Mouse (Mus musculus): Measurements from ENCODE around the gene Lrit2. TPM values are rescaled to one million over a fixed set of nuclear protein-coding genes. Genes with fewer than 3 reads are reported as not detected.

Gene Lrit2
- total and polyA plus RNA-seq, 3 experiments = not detected

DNA sequence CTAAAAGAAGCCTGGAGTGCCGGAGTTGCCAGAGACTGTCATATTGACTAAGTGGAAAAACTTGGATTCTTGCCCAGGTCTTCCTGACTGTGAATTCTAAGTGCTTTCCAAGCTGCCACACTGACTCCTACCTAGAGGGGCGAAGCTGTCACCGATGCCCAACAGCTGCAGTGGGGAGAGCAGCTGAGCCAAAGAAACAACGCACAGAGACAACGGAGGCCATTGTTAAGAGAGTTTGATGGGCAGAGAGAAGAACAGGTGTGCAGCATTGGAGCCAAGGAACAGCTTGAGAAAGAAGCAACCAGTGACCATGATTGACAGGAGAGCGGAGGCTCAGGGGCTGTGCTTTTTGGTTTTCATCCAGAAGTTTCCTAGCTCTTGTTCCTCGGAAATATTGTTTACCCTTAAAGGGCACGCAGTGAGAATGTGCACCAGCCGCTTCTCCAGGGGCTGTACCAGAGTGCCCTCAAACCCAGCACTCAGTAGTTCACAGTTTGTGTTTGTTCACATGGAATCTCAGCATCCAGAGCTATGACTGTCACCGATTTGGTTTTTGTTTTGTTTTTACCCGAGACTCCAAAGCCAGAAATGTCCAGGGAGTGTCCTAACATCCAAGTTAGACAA, 35.1 kb upstream of the Lrit2 start:
- H3K9ac ChIP-seq (ENCODE audit: control insufficient read depth, low read depth, low read length, poor library complexity, severe bottlenecking) = no peak overlapping the region
- no peaks in the 10 kb centered on the region for H3K79me2 ChIP-seq (ENCODE audit: control insufficient read depth, insufficient read depth, low read length, poor library complexity)
- H3K27ac ChIP-seq (ENCODE audit: control insufficient read depth, low read depth, low read length) = no peak overlapping the region
- no peak for TF ChIP-seq ZC3H11A (IDR thresholded peaks at IDR 0.05; ENCODE audit: low read depth, low read length)
- TF ChIP-seq NRF1 (IDR thresholded peaks at IDR 0.05; ENCODE audit: insufficient read depth, low read depth, low read length, poor library complexity, severe bottlenecking) = no peak
- TF ChIP-seq GATA1 (IDR thresholded peaks at IDR 0.05; ENCODE audit: low read depth, low read length) = no peak
- TF ChIP-seq MXI1 (IDR thresholded peaks at IDR 0.05; ENCODE audit: low read depth, low read length) = no peak
- H3K27me3 ChIP-seq (ENCODE audit: control insufficient read depth in 1 of 2, insufficient read depth in 2 of 2, low read length in 2 of 2) = no peaks in the 10 kb centered on the region; a peak in 1 of 4 replicates
- H3K4me3 ChIP-seq (ENCODE audit: control insufficient read depth in 1 of 2, insufficient read depth in 1 of 2, low read depth in 2 of 2, low read length in 2 of 2) = no peak overlapping the region
- H3K36me3 ChIP-seq (ENCODE audit: control insufficient read depth in 1 of 2, insufficient read depth in 2 of 2, low read length in 2 of 2) = no peaks in the 10 kb centered on the region
- no peaks in the 10 kb centered on the region for H3K4me1 ChIP-seq (ENCODE audit: control insufficient read depth in 1 of 2, insufficient read depth in 2 of 2, low read length in 2 of 2)
- no peak for DNase-seq (ENCODE audit: low read depth, low spot score)
- no peaks in the 10 kb centered on the region for H3K9me3 ChIP-seq (replicated peaks; ENCODE audit: insufficient read depth, low read length)

DNA sequence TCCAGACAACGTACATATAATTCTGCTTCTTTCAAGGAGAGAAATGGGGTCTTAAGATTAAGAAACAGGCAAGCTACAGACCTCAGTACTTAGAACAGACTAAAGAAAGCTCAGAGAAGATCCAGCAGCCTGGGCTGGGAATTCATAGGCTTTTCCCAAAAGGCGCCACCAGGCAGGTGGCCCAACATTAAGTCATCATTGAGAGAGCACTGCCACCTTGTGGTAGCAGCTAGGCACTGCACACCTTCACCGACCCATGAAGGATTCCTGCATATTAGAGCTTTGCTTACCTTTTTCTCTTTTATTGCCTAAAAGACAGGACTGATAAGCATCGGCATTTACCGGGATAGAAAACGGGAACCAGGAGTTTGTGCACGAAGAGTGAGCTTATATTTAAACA, 34.5 kb upstream of the Lrit2 start:
- TF ChIP-seq CTCF (IDR thresholded peaks at IDR 0.05 in 2 of 3, conservative IDR thresholded peaks at IDR 0.05 in 1 of 3; ENCODE audit: control insufficient read depth in 1 of 3, insufficient read depth in 1 of 3, low read depth in 2 of 3, low read length in 3 of 3, poor library complexity in 1 of 3, severe bottlenecking in 1 of 3) = peak; percentile 87 to 89 (median 88)
- no peak for TF ChIP-seq GABPA (IDR thresholded peaks at IDR 0.05; ENCODE audit: low read depth, low read length)
- TF ChIP-seq MXI1 (IDR thresholded peaks at IDR 0.05; ENCODE audit: low read depth, low read length) = no peak
- TF ChIP-seq GATA1 (IDR thresholded peaks at IDR 0.05; ENCODE audit: low read depth, low read length) = no peak
- no peak for TF ChIP-seq HCFC1 (IDR thresholded peaks at IDR 0.05; ENCODE audit: low read depth, low read length)
- no peak for TF ChIP-seq ZNF384 (IDR thresholded peaks at IDR 0.05; ENCODE audit: low read depth, low read length)
- no peak for TF ChIP-seq ELF1 (IDR thresholded peaks at IDR 0.05; ENCODE audit: low read depth, low read length)
- TF ChIP-seq RAD21 (IDR thresholded peaks at IDR 0.05; ENCODE audit: low read depth, low read length) = peak; percentile 81
- peak; percentile 90 for TF ChIP-seq SMC3 (IDR thresholded peaks at IDR 0.05; ENCODE audit: low read depth, low read length)
- no peak for TF ChIP-seq ZKSCAN1 (IDR thresholded peaks at IDR 0.05; ENCODE audit: low read depth, low read length)
- no peak for TF ChIP-seq KAT2A (conservative IDR thresholded peaks at IDR 0.05; ENCODE audit: low read depth, low read length)
- TF ChIP-seq ZC3H11A (IDR thresholded peaks at IDR 0.05; ENCODE audit: low read depth, low read length) = peak; percentile 70
- TF ChIP-seq JUND (IDR thresholded peaks at IDR 0.05; ENCODE audit: low read depth, low read length) = no peak
- no peak for TF ChIP-seq ZMIZ1 (IDR thresholded peaks at IDR 0.05; ENCODE audit: low read depth, low read length)
- no peak for TF ChIP-seq CHD2 (IDR thresholded peaks at IDR 0.05; ENCODE audit: low read length)
- no peak for TF ChIP-seq EP300 (IDR thresholded peaks at IDR 0.05; ENCODE audit: low read depth in 1 of 2, low read length in 2 of 2)
- TF ChIP-seq CHD1 (IDR thresholded peaks at IDR 0.05; ENCODE audit: low read depth, low read length) = no peak
- no peak for TF ChIP-seq MYC (IDR thresholded peaks at IDR 0.05; ENCODE audit: low read depth, low read length)
- TF ChIP-seq MYB (IDR thresholded peaks at IDR 0.05; ENCODE audit: low read depth, low read length) = no peak
- TF ChIP-seq BHLHE40 (IDR thresholded peaks at IDR 0.05; ENCODE audit: borderline replicate concordance, low read depth, low read length) = no peak
- TF ChIP-seq SIN3A (IDR thresholded peaks at IDR 0.05; ENCODE audit: low read length) = no peak
- no peak overlapping the region for H3K27ac ChIP-seq (ENCODE audit: control insufficient read depth, low read depth, low read length)
- no peaks in the 10 kb centered on the region for H3K79me2 ChIP-seq (ENCODE audit: control insufficient read depth, insufficient read depth, low read length, poor library complexity)
- no peak overlapping the region for H3K9ac ChIP-seq (ENCODE audit: control insufficient read depth, low read depth, low read length, poor library complexity, severe bottlenecking)
- H3K4me3 ChIP-seq (ENCODE audit: control insufficient read depth in 1 of 2, insufficient read depth in 1 of 2, low read depth in 2 of 2, low read length in 2 of 2) = no peak overlapping the region
- H3K27me3 ChIP-seq (ENCODE audit: control insufficient read depth in 1 of 2, insufficient read depth in 2 of 2, low read length in 2 of 2) = no peaks in the 10 kb centered on the region; a peak in 1 of 4 replicates
- H3K36me3 ChIP-seq (ENCODE audit: control insufficient read depth in 1 of 2, insufficient read depth in 2 of 2, low read length in 2 of 2) = no peaks in the 10 kb centered on the region
- no peaks in the 10 kb centered on the region for H3K9me3 ChIP-seq (replicated peaks; ENCODE audit: insufficient read depth, low read length)
- H3K4me1 ChIP-seq (ENCODE audit: control insufficient read depth in 1 of 2, insufficient read depth in 2 of 2, low read length in 2 of 2) = no peaks in the 10 kb centered on the region
- peak; percentile 61 for DNase-seq (ENCODE audit: low read depth, low spot score)

All from MEL (cell line).